Comparison of ENCODE assay signal across 13 mouse cellular contexts in genomic region chr4:47284874-47285273, GRCm38 (mm10).
DNase-seq lines count a peak whose midpoint lies in the region; ATAC-seq and TF ChIP-seq lines count a peak whose summit lies in the region.
"Had no signal": no experiment of that assay in that cellular context is flagged by ENCODE, and none has a peak within 500 bp of the region (broad histone marks: within the 10 kb centered on the region; RNA-seq: fewer than 3 reads in every experiment).

No protein-coding gene starts in this region.

- no peak overlapping the region for H3K4me3 ChIP-seq in kidney, embryonic 16.5 days (ENCODE audit: low read length)
- no peak overlapping the region for H3K4me3 ChIP-seq in kidney, adult 2 months (ENCODE audit: insufficient read depth, low read depth, low read length)
- H3K4me3 ChIP-seq: intestine, embryonic 15.5 days; myocyte had no signal

- H3K4me2 ChIP-seq in kidney, embryonic 16.5 days (replicated peaks; ENCODE audit: low read depth, low read length), result no peak overlapping the region
- H3K4me2 ChIP-seq: intestine, embryonic 15.5 days; midbrain, embryonic 11.5 days had no signal

- H3K9me3 ChIP-seq in kidney, embryonic 16.5 days (ENCODE audit: low read length), result no peaks in the 10 kb centered on the region
- H3K9me3 ChIP-seq: intestine, embryonic 15.5 days had no signal

- 52% methylated on average over 9 of the region's 9 CpGs for WGBS in kidney, embryonic 16.5 days
- 56% methylated on average over 9 of the region's 9 CpGs for WGBS in kidney, adult 2 months

- H3K4me1 ChIP-seq in kidney, embryonic 16.5 days (ENCODE audit: insufficient read depth, low read length), result peaks cover 14% of the 10 kb centered on the region
- no peaks in the 10 kb centered on the region for H3K4me1 ChIP-seq in kidney, adult 2 months (ENCODE audit: control insufficient read depth, insufficient read depth, low read length)

- TF ChIP-seq CTCF in kidney, adult 2 months (conservative IDR thresholded peaks at IDR 0.05; ENCODE audit: insufficient read depth, insufficient read length, low read depth, low read length), result no peak

- H3K9ac ChIP-seq in kidney, embryonic 16.5 days (replicated peaks; ENCODE audit: low read length), result no peak overlapping the region
- H3K9ac ChIP-seq: intestine, embryonic 15.5 days had no signal

- no peak for TF ChIP-seq POLR2A in kidney, adult 2 months (IDR thresholded peaks at IDR 0.05; ENCODE audit: low read depth, low read length)

- no peaks in the 10 kb centered on the region for H3K27me3 ChIP-seq in kidney, embryonic 16.5 days (ENCODE audit: insufficient read depth, low read length)
- no peaks in the 10 kb centered on the region for H3K27me3 ChIP-seq in kidney, adult 2 months (replicated peaks; ENCODE audit: control insufficient read depth, insufficient read depth, low read length)
- H3K27me3 ChIP-seq: intestine, embryonic 15.5 days had no signal

- DNase-seq in embryo, embryonic 10.5 days (ENCODE audit: low spot score), result peak; percentile 26
- no peak for DNase-seq in embryo, embryonic 10 days (ENCODE audit: low spot score)
- DNase-seq in kidney, adult 2 months, result no peak
- peak; percentile 73 for DNase-seq in NIH3T3 (ENCODE audit: low read depth)
- peak; percentile 44 for DNase-seq in heart, postnatal 4 days
- DNase-seq in frontal cortex, postnatal 10 days (ENCODE audit: low spot score in 2 of 2), result no peak
- DNase-seq in right cerebral cortex, postnatal 25 days, result no peak
- DNase-seq: kidney, postnatal 36 days; lung, postnatal 14 days had no signal

- 0 out of 2 replicates have a peak, but pooled peaks have one; percentile 25 for ATAC-seq in kidney, embryonic 16.5 days (ENCODE audit: low FRiP score, low TSS enrichment)
- ATAC-seq: intestine, embryonic 15.5 days had no signal

- no peak overlapping the region; the same call in 1 of the 2 replicates for H3K27ac ChIP-seq in kidney, embryonic 16.5 days (ENCODE audit: low read length)
- no peak overlapping the region for H3K27ac ChIP-seq in kidney, adult 2 months (ENCODE audit: insufficient read depth, low read depth, low read length)
- H3K27ac ChIP-seq: intestine, embryonic 15.5 days had no signal

- H3K36me3 ChIP-seq in kidney, embryonic 16.5 days (ENCODE audit: insufficient read depth, low read length), result no peaks in the 10 kb centered on the region
- no peaks in the 10 kb centered on the region for H3K36me3 ChIP-seq in kidney, adult 2 months (ENCODE audit: control insufficient read depth, insufficient read depth, low read length)
- H3K36me3 ChIP-seq: intestine, embryonic 15.5 days had no signal

Comparison
In these comparisons a context has a peak if more than half of its experiments do, and no peak if none do; other contexts are left out.
1. DNase-seq: peak in embryo, embryonic 10.5 days (single experiment), NIH3T3 (single experiment) and heart, postnatal 4 days (single experiment); none in embryo, embryonic 10 days (single experiment), kidney, adult 2 months (single experiment), frontal cortex, postnatal 10 days (0 of 2) and right cerebral cortex, postnatal 25 days (single experiment).